Mouse (Mus musculus) heart, embryonic 11.5 days (tissue): ENCODE results near the gene Ctsf. TPM values are rescaled to one million over a fixed set of nuclear protein-coding genes. Genes with fewer than 3 reads are reported as not detected.
"Not testable (repeated sequence)": the region's sequence is repeated elsewhere in the genome, so short reads cannot be mapped to it uniquely, and the experiment has no call there.

ENCODE experiments used
- ATAC-seq: fragments of 200-750 bp; cut with Nextera tagmentation; replicated peaks from 2 replicates; pipeline ENCODE4 v1.8.0; 2017; ENCODE audit warnings: moderate library complexity; ENCODE audit not compliant: insufficient number of reproducible peaks, low FRiP score, low TSS enrichment
- H3K27ac ChIP-seq: fragments of 300-500 bp; sonication (generic); 2 replicates; pipeline ENCODE4 v1.5.1; 2014; ENCODE audit warnings: mild to moderate bottlenecking, low read depth, low read length
- H3K27me3 ChIP-seq: fragments of 300-500 bp; sonication (generic); 2 replicates; pipeline ENCODE4 v1.6.1; 2014; ENCODE audit warnings: mild to moderate bottlenecking, low read length, mixed read lengths; ENCODE audit not compliant: control insufficient read depth, insufficient read depth
- H3K36me3 ChIP-seq: fragments of 300-500 bp; sonication (generic); 2 replicates; pipeline ENCODE4 v1.6.1; 2014; ENCODE audit warnings: mild to moderate bottlenecking, low read length, moderate library complexity, mixed read lengths; ENCODE audit not compliant: control insufficient read depth, insufficient read depth
- H3K4me1 ChIP-seq: fragments of 300-500 bp; sonication (generic); 2 replicates; pipeline ENCODE4 v1.6.1; 2014; ENCODE audit warnings: low read length; ENCODE audit not compliant: control insufficient read depth, insufficient read depth
- H3K4me2 ChIP-seq: fragments of 300-500 bp; sonication (generic); 2 replicates; pipeline ENCODE4 v1.6.1; 2014; ENCODE audit warnings: mild to moderate bottlenecking, moderate library complexity
- H3K4me3 ChIP-seq: fragments of 300-500 bp; sonication (generic); 2 replicates; pipeline ENCODE4 v1.5.1; 2014; ENCODE audit warnings: low read depth, low read length
- H3K9ac ChIP-seq: fragments of 300-500 bp; sonication (generic); 2 replicates; pipeline ENCODE4 v1.6.1; 2014; ENCODE audit warnings: mild to moderate bottlenecking, low read depth, low read length, moderate library complexity
- H3K9me3 ChIP-seq: fragments of 300-500 bp; sonication (generic); replicated peaks from 2 replicates; pipeline ENCODE4 v1.6.1; 2016; ENCODE audit warnings: low read length; ENCODE audit not compliant: control insufficient read depth
- WGBS: fragments of 180-500 bp; shearing (Covaris S2); extraction: QIAGEN DNeasy Blood & Tissue Kit; methylation state at CpG from one replicate; pipeline ENCODE4 v1.1.7; 2014; ENCODE audit not compliant: insufficient replicate concordance; 5-methylcytosine and 5-hydroxymethylcytosine counted together
- polyA plus RNA-seq: library from polyadenylated mRNA; unstranded; fragments of >200 nt; fragmentation: Nextera tagmentation; extraction: Ambion mirVana; gene quantifications from 2 replicates; pipeline ENCODE4 v1.2.1, GENCODE M21; 2014

Gene Ctsf
- 23.3 and 30.2 TPM in 2 replicates for polyA plus RNA-seq

GRCm38 (mm10) chr19:4854552-4855469, at the start of gene Ctsf:
Ctsf (plus strand) TSS chr19:4855130.
- WGBS: 3% methylated on average over 45 of the region's 45 CpGs
- H3K4me1 ChIP-seq: peaks cover 2% of the 10 kb centered on the region; the same call in 1 of the 2 replicates
- H3K9me3 ChIP-seq: no peaks in the 10 kb centered on the region
- peak within 1 kb of the TSS; percentile 59 for H3K4me3 ChIP-seq
- H3K27me3 ChIP-seq: peaks cover 2% of the 10 kb centered on the region; the same call in 1 of the 2 replicates
- H3K36me3 ChIP-seq: no peaks in the 10 kb centered on the region
- H3K27ac ChIP-seq: no peak within 1 kb of the TSS
- peak; percentile 68; the same call in 1 of the 2 replicates for ATAC-seq
- H3K4me2 ChIP-seq: peak within 1 kb of the TSS; percentile 95
- peak within 1 kb of the TSS; percentile 75 for H3K9ac ChIP-seq

- ATAC-seq: no peak
- peak overlapping the region; percentile 95 for H3K9ac ChIP-seq
- no peak overlapping the region for H3K27ac ChIP-seq
- no peaks in the 10 kb centered on the region for H3K27me3 ChIP-seq
- peaks cover 8% of the 10 kb centered on the region for H3K4me1 ChIP-seq
- H3K4me2 ChIP-seq: peak overlapping the region; percentile 86
- peak overlapping the region; percentile 76 for H3K4me3 ChIP-seq
- H3K9me3 ChIP-seq: no peaks in the 10 kb centered on the region
- H3K36me3 ChIP-seq: no peaks in the 10 kb centered on the region
- 0% methylated on average over 14 of the region's 14 CpGs for WGBS
Measured at GRCm38 (mm10) chr19:4810309-4810708, 44.6 kb upstream of the Ctsf start.

GRCm38 (mm10) chr19:4810746-4811062, 44.2 kb upstream of the Ctsf start:
- peak overlapping the region; percentile 76 for H3K4me3 ChIP-seq
- H3K27ac ChIP-seq: peak overlapping the region; percentile 93
- no peaks in the 10 kb centered on the region for H3K36me3 ChIP-seq
- under 1% methylated on average over 17 of the region's 17 CpGs for WGBS
- ATAC-seq: no peak
- peak overlapping the region; percentile 95 for H3K9ac ChIP-seq
- peak overlapping the region; percentile 86 for H3K4me2 ChIP-seq
- H3K9me3 ChIP-seq: no peaks in the 10 kb centered on the region
- H3K4me1 ChIP-seq: peaks cover 8% of the 10 kb centered on the region
- H3K27me3 ChIP-seq: no peaks in the 10 kb centered on the region

- ATAC-seq: peak; percentile 97
- under 1% methylated on average over 83 of the region's 83 CpGs for WGBS
Measured at GRCm38 (mm10) chr19:4811063-4811908, 43.6 kb upstream of the Ctsf start, which contains the start of the genes Gm21992 and Rbm14. Gm21992 (minus strand) TSS chr19:4811612. Rbm14 (minus strand) TSS chr19:4811634.

GRCm38 (mm10) chr19:4811909-4812242, 43.1 kb upstream of the Ctsf start:
- H3K27me3 ChIP-seq: no peaks in the 10 kb centered on the region
- H3K4me2 ChIP-seq: peak overlapping the region; percentile 86
- H3K4me1 ChIP-seq: peaks cover 8% of the 10 kb centered on the region
- WGBS: 7% methylated on average over 12 of the region's 12 CpGs
- no peaks in the 10 kb centered on the region for H3K36me3 ChIP-seq
- peak overlapping the region; percentile 95 for H3K9ac ChIP-seq
- peak; percentile 11; the same call in 1 of the 2 replicates for ATAC-seq
- peak overlapping the region; percentile 76 for H3K4me3 ChIP-seq
- no peaks in the 10 kb centered on the region for H3K9me3 ChIP-seq
- H3K27ac ChIP-seq: peak overlapping the region; percentile 94

More at GRCm38 (mm10) chr19:4811063-4811908, 43.6 kb upstream of the Ctsf start, which contains the start of the genes Gm21992 and Rbm14:
- Histone ChIP-seq H3K27me3 (no peaks in the 10 kb centered on the region), H3K4me2 (peak within 1 kb of the TSS; percentile 86), H3K27ac (peak within 1 kb of the TSS; percentile 94), H3K9me3 (no peaks in the 10 kb centered on the region), H3K4me1 (peaks cover 8% of the 10 kb centered on the region), H3K36me3 (no peaks in the 10 kb centered on the region), H3K4me3 (peak within 1 kb of the TSS; percentile 76), H3K9ac (peak within 1 kb of the TSS; percentile 95)

- H3K36me3 ChIP-seq, H3K27me3 ChIP-seq, ATAC-seq, H3K4me1 ChIP-seq, H3K9me3 ChIP-seq: not testable (repeated sequence)
- H3K4me3 ChIP-seq: peak overlapping the region; percentile 76
- WGBS: 72% methylated on average over 8 of the region's 8 CpGs
- H3K9ac ChIP-seq: peak overlapping the region; percentile 95
- peak overlapping the region; percentile 94 for H3K27ac ChIP-seq
- peak overlapping the region; percentile 86 for H3K4me2 ChIP-seq
Measured at GRCm38 (mm10) chr19:4812334-4812949, 42.5 kb upstream of the Ctsf start.

GRCm38 (mm10) chr19:4813015-4813414, 41.9 kb upstream of the Ctsf start:
- no peak overlapping the region for H3K4me3 ChIP-seq
- no peaks in the 10 kb centered on the region for H3K9me3 ChIP-seq
- no peak overlapping the region for H3K9ac ChIP-seq
- peaks cover 8% of the 10 kb centered on the region for H3K4me1 ChIP-seq
- H3K4me2 ChIP-seq: no peak overlapping the region
- no peaks in the 10 kb centered on the region for H3K27me3 ChIP-seq
- no peaks in the 10 kb centered on the region for H3K36me3 ChIP-seq
- WGBS: 76% methylated on average over 6 of the region's 6 CpGs
- H3K27ac ChIP-seq: no peak overlapping the region
- no peak for ATAC-seq

- Histone ChIP-seq H3K9me3 (no peaks in the 10 kb centered on the region), H3K36me3 (no peaks in the 10 kb centered on the region), H3K4me1 (no peaks in the 10 kb centered on the region), H3K4me2 (no peak overlapping the region), H3K9ac (no peak overlapping the region), H3K27ac (no peak overlapping the region), H3K4me3 (no peak overlapping the region), H3K27me3 (no peaks in the 10 kb centered on the region)
- no peak for ATAC-seq
- 65% methylated on average over 1 of the region's 1 CpGs for WGBS
Measured at GRCm38 (mm10) chr19:4817182-4817835, 37.6 kb upstream of the Ctsf start.
